Mouse (Mus musculus) limb, embryonic 12.5 days (tissue): Measurements from ENCODE around the gene Polr2j. TPM values are rescaled to one million over a fixed set of nuclear protein-coding genes. Genes with fewer than 3 reads are reported as not detected.
"Not testable (repeated sequence)": the region's sequence is repeated elsewhere in the genome, so short reads cannot be mapped to it uniquely, and the experiment has no call there.

Source experiments
- ATAC-seq: fragments of 200-750 bp; cut with Nextera tagmentation; 2 replicates; pipeline ENCODE4 v1.8.0; 2017; ENCODE audit warnings: low read depth, moderate TSS enrichment; ENCODE audit not compliant: insufficient number of reproducible peaks, insufficient read depth, low FRiP score, low TSS enrichment
- H3K27ac ChIP-seq: fragments of 300-500 bp; sonication (generic); 2 replicates; pipeline ENCODE4 v1.5.1; 2016; ENCODE audit warnings: mild to moderate bottlenecking, moderate library complexity
- H3K27me3 ChIP-seq: fragments of 300-500 bp; sonication (generic); 2 replicates; pipeline ENCODE4 v1.6.1; 2016; ENCODE audit warnings: mild to moderate bottlenecking, moderate library complexity
- H3K36me3 ChIP-seq: fragments of 300-500 bp; sonication (generic); 2 replicates; pipeline ENCODE4 v1.6.1; 2016; ENCODE audit warnings: mild to moderate bottlenecking, moderate library complexity
- H3K4me1 ChIP-seq: fragments of 300-500 bp; sonication (generic); replicated peaks from 2 replicates; pipeline ENCODE4 v1.6.1; 2016
- H3K4me2 ChIP-seq: fragments of 300-500 bp; sonication (generic); 2 replicates; pipeline ENCODE4 v1.6.1; 2016; ENCODE audit warnings: mild to moderate bottlenecking, moderate library complexity
- H3K4me3 ChIP-seq: fragments of 300-500 bp; sonication (generic); replicated peaks from 2 replicates; pipeline ENCODE4 v1.5.1; 2016; ENCODE audit warnings: mild to moderate bottlenecking
- H3K9ac ChIP-seq: fragments of 300-500 bp; sonication (generic); replicated peaks from 2 replicates; pipeline ENCODE4 v1.6.1; 2016; ENCODE audit warnings: mild to moderate bottlenecking, moderate library complexity
- H3K9me3 ChIP-seq: fragments of 300-500 bp; sonication (generic); 2 replicates; pipeline ENCODE4 v1.6.1; 2016; ENCODE audit warnings: mild to moderate bottlenecking, moderate library complexity
- WGBS: fragments of 180-500 bp; shearing (Covaris S2); methylation state at CpG from one replicate; pipeline ENCODE4 v1.1.7; 2016; 5-methylcytosine and 5-hydroxymethylcytosine counted together
- polyA plus RNA-seq: library from polyadenylated mRNA; unstranded; fragments of >200 nt; fragmentation: Nextera tagmentation; extraction: Ambion mirVana; gene quantifications from 2 replicates; pipeline ENCODE4 v1.2.1, GENCODE M21; 2016

Polr2j gene
- polyA plus RNA-seq, 1 experiment from 2014 or later, result 261 TPM

- Histone ChIP-seq H3K4me3 (no peak overlapping the region), H3K4me1 (no peaks in the 10 kb centered on the region), H3K9ac (no peak overlapping the region), H3K27ac (no peak overlapping the region), H3K36me3 (peaks cover 42% of the 10 kb centered on the region), H3K9me3 (peaks cover 9% of the 10 kb centered on the region; the same call in 1 of the 2 replicates), H3K4me2 (no peak overlapping the region), H3K27me3 (no peaks in the 10 kb centered on the region)
- no peak for ATAC-seq
- WGBS, result 89% methylated on average over 6 of the region's 6 CpGs
Measured at GRCm38 (mm10) chr5:136143161-136143755, 26.8 kb downstream of the Polr2j start.

DNA sequence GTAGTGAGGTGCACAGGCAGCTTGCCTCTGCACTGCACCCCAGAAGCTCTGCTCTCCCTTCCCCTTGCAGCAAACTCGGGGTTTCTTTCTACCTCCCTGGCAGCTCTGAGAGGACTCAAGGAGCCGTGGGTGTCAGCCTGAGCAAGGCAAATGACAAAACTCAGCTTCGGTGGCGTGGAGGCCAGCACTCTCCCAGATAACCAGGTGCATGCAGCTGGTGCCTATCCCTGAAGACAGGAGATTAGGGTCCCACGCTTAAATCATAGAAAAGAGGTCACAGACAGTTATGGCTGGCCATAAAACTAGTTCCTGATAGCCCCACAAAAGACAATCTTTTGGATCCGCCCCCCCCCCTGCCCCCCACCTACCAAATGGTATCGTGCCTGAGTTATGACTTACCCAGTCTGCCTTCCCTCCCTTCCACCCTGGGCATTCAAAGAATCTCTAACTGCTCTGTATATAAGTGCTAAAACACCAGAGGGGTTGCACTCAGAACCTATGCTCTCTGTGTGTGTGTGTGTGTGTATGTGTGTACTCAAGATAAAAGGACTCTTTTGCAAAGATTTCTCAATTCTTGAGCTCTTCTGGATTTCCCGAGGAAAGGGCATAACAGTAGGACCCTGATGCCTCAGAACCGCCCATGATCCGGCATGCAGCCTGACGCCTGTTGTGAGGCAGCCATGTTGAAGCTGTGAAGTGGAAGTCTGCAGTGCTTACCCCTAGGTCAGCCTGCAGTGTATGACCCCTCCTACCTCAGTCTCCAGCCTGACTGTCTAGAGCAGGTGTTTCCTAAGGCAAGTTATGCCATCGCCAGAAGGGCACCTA is 28.4 kb downstream of the Polr2j start:
- Histone ChIP-seq H3K9ac (no peak overlapping the region), H3K36me3 (peaks cover 27% of the 10 kb centered on the region), H3K4me3 (no peak overlapping the region), H3K4me2 (no peak overlapping the region), H3K27me3 (no peaks in the 10 kb centered on the region), H3K9me3 (peaks cover 9% of the 10 kb centered on the region; the same call in 1 of the 2 replicates), H3K27ac (no peak overlapping the region), H3K4me1 (no peaks in the 10 kb centered on the region)
- no peak for ATAC-seq
- WGBS, result 62% methylated on average over 12 of the region's 12 CpGs

DNA sequence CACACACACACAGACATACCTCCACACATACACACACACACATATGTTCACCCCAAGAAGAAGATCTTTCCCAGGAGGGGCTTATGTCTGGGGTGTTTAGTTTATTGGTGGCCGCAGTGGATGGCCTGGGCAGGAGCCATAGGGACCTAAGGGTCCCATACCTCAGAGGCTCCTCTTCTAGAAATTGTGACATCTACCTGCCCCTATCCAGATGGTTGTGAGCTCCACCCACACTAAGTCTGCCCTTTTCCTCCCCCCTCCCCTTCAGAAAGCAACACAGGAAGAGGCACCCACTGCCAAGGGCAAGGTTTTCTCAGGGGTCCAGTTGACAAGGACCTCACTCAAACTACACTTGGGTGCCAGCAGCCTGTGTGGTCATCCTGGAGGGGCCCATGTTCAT is 30.5 kb downstream of the Polr2j start:
- H3K36me3 ChIP-seq, result peaks cover 7% of the 10 kb centered on the region
- no peaks in the 10 kb centered on the region for H3K27me3 ChIP-seq
- peaks cover 9% of the 10 kb centered on the region; the same call in 1 of the 2 replicates for H3K9me3 ChIP-seq
- H3K4me3 ChIP-seq, result no peak overlapping the region
- no peaks in the 10 kb centered on the region for H3K4me1 ChIP-seq
- 93% methylated on average over 1 of the region's 1 CpGs for WGBS
- H3K9ac ChIP-seq, result no peak overlapping the region
- no peak for ATAC-seq
- H3K27ac ChIP-seq, result no peak overlapping the region
- no peak overlapping the region for H3K4me2 ChIP-seq

DNA sequence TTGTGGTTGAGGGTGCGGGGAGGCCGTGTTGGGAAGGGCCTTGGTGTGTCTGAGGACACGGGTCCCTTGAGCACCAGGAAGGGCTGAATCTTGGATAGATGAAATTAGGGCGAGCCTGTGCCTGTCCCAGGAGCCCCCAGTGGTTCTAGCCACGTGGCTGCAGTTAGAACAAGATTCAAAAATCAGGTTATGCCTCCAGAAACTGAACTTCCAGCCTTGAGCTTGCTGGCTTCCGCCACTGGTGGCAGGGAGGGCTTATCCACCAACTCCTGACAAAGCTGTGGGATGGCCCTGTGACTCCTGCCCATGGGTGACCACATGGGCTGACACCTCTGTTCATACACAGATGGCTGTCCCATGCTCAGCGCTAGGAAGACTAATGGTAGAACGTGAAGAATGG is 31.3 kb downstream of the Polr2j start:
- H3K4me2 ChIP-seq, result no peak overlapping the region
- 72% methylated on average over 8 of the region's 8 CpGs for WGBS

DNA sequence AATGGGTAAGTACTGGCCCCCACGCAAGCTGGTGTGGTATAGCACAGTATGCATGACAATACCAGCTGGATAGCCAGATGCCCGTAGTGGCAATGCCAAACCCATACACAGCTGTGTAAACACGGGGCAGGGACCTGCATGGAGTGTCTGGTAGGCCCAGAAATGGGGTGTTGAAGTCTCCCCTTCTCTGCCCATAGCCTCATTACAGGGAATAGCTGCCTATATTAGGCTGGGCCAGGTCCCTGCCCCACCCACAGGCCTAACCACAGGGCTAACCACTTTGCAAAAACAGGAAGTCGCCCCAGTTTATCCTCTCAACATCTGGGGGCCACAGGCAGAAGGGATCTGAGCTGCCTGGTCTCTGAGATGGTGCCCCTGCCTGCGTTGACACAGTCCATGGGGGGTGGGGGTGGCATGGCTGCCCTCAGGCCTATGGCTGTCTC is 32.7 kb downstream of the Polr2j start:
- H3K9ac ChIP-seq, ATAC-seq: not testable (repeated sequence)

More for the DNA sequence above, 31.3 kb downstream of the Polr2j start:
- no peak overlapping the region for H3K9ac ChIP-seq
- no peak for ATAC-seq
- H3K9me3 ChIP-seq, result peaks cover 6% of the 10 kb centered on the region; the same call in 1 of the 2 replicates
- H3K4me1 ChIP-seq, result no peaks in the 10 kb centered on the region
- no peaks in the 10 kb centered on the region for H3K27me3 ChIP-seq
- no peaks in the 10 kb centered on the region for H3K36me3 ChIP-seq
- H3K4me3 ChIP-seq, result no peak overlapping the region
- H3K27ac ChIP-seq, result no peak overlapping the region

GRCm38 (mm10) chr5:136152365-136152764 is 35.9 kb downstream of the Polr2j start:
- Histone ChIP-seq H3K27ac (no peak overlapping the region), H3K9ac (no peak overlapping the region)

More for the DNA sequence above, 32.7 kb downstream of the Polr2j start:
- not testable (repeated sequence) for H3K4me1 ChIP-seq, H3K27ac ChIP-seq, H3K27me3 ChIP-seq, H3K4me2 ChIP-seq, H3K36me3 ChIP-seq, H3K4me3 ChIP-seq, H3K9me3 ChIP-seq
- WGBS, result 78% methylated on average over 5 of the region's 5 CpGs

DNA sequence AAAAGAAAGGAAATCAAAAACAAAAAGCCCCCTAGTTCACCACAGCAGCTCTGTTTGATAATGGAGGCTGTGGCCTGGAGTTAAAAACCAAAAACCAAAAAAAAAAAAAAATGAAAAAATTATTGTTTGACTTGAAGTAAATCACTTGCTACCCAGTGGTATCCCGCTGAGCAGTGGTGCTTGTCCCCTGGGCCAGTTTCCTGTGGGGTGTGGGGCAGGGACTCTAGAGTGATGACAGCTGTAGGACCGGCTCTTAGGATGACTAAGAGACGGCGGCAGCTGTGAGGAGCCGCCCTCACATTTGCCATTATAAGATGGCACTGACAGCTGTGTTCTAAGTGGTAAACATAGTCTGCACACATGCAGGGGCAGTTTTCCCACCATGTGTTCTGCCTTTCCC is 39.0 kb downstream of the Polr2j start:
- no peaks in the 10 kb centered on the region for H3K4me1 ChIP-seq

More at GRCm38 (mm10) chr5:136152365-136152764, 35.9 kb downstream of the Polr2j start:
- H3K4me1 ChIP-seq, result no peaks in the 10 kb centered on the region
- H3K9me3 ChIP-seq, result no peaks in the 10 kb centered on the region
- WGBS, result 77% methylated on average over 8 of the region's 8 CpGs
- H3K4me3 ChIP-seq, result no peak overlapping the region
- no peak overlapping the region for H3K4me2 ChIP-seq
- ATAC-seq, result no peak
- no peaks in the 10 kb centered on the region for H3K36me3 ChIP-seq
- no peaks in the 10 kb centered on the region for H3K27me3 ChIP-seq

GRCm38 (mm10) chr5:136160084-136160483 is 43.7 kb downstream of the Polr2j start:
- not testable (repeated sequence) for H3K4me1 ChIP-seq, ATAC-seq, H3K27me3 ChIP-seq, H3K9ac ChIP-seq, H3K4me2 ChIP-seq, H3K4me3 ChIP-seq, H3K36me3 ChIP-seq, H3K27ac ChIP-seq, H3K9me3 ChIP-seq
- 86% methylated on average over 11 of the region's 12 CpGs for WGBS

More for the DNA sequence above, 39.0 kb downstream of the Polr2j start:
- no peaks in the 10 kb centered on the region for H3K9me3 ChIP-seq
- H3K4me2 ChIP-seq, result no peak overlapping the region
- WGBS, result 94% methylated on average over 5 of the region's 5 CpGs
- no peak overlapping the region for H3K9ac ChIP-seq
- H3K27ac ChIP-seq, result no peak overlapping the region
- H3K4me3 ChIP-seq, result no peak overlapping the region
- peaks cover 2% of the 10 kb centered on the region; the same call in 1 of the 2 replicates for H3K36me3 ChIP-seq
- no peak for ATAC-seq
- no peaks in the 10 kb centered on the region for H3K27me3 ChIP-seq

DNA sequence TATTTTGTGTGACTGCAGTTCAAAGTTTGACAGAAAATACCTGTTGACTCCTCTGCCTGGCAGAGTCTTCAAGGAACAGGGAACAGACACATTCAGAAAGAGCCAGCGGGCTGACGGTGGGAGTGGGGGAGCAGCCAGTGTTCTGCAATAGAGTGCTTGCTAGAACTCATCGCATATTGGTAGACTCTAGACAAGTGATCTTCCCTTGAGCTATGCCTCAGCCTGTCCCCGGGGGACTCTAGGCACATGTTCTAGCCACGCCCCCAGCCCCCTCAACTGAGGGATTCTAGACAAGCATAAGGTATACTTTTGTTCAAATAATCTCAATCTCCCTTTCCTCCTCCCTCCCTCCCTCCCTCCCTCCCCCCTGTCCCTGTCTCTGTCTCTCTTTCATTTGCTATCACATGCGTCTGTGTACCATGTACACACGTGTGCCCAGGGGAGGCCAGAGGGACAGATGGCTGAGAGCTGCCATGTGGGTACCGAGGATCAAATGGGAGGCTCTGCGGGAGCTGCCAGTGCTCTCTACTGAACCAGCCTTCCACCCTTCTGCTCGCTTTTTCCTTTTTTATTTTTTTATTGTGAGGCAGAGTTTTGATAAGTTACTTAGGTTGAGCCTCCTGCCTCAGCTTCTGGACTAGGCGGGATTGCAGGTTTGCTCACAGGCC is 47.5 kb downstream of the Polr2j start:
- Histone ChIP-seq H3K9ac (no peak overlapping the region), H3K36me3 (peaks cover 15% of the 10 kb centered on the region), H3K4me1 (no peaks in the 10 kb centered on the region), H3K4me3 (no peak overlapping the region), H3K9me3 (peaks cover 8% of the 10 kb centered on the region; the same call in 1 of the 2 replicates), H3K27ac (no peak overlapping the region), H3K27me3 (no peaks in the 10 kb centered on the region), H3K4me2 (no peak overlapping the region)
- no peak for ATAC-seq
- 87% methylated on average over 11 of the region's 11 CpGs for WGBS

- Histone ChIP-seq H3K4me1 (peaks cover 3% of the 10 kb centered on the region), H3K27me3 (no peaks in the 10 kb centered on the region), H3K4me2 (no peak overlapping the region), H3K9ac (no peak overlapping the region), H3K27ac (no peak overlapping the region), H3K4me3 (no peak overlapping the region), H3K9me3 (peaks cover 8% of the 10 kb centered on the region; the same call in 1 of the 2 replicates), H3K36me3 (peaks cover 15% of the 10 kb centered on the region)
- ATAC-seq, result no peak
- WGBS, result 79% methylated on average over 8 of the region's 8 CpGs
Measured at GRCm38 (mm10) chr5:136165246-136165645, 48.8 kb downstream of the Polr2j start.

DNA sequence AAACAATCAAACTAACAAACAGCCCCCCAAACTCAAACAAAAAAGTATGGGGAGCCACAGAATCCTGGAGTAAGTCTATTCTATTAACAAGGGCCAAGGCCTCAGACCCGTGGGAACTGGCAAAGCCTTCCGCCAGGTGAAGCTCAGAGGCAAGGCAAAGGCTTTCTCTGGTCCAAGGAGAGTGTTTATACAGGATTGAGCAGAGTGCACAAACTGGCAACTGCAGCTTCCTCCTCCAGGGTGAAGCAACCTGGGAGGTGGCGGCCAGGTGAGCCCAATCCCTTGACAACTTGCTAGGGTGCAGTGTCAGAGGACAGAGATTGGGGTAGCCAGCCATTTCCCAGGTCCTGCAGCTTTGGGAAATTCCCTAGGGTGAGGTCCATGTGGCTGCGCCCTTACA is 50.9 kb downstream of the Polr2j start:
- no peak overlapping the region for H3K27ac ChIP-seq
- H3K4me2 ChIP-seq, result no peak overlapping the region
- H3K4me1 ChIP-seq, result peaks cover 12% of the 10 kb centered on the region
- no peak overlapping the region for H3K4me3 ChIP-seq
- 84% methylated on average over 4 of the region's 4 CpGs for WGBS
- no peak for ATAC-seq
- peaks cover 8% of the 10 kb centered on the region; the same call in 1 of the 2 replicates for H3K9me3 ChIP-seq
- no peak overlapping the region for H3K9ac ChIP-seq
- no peaks in the 10 kb centered on the region; the same call in 1 of the 2 replicates for H3K27me3 ChIP-seq
- H3K36me3 ChIP-seq, result peaks cover 11% of the 10 kb centered on the region
